Mouse (Mus musculus) kidney, adult 2 months (tissue): ENCODE measurements around the gene C530025M09Rik. TPM values are rescaled to one million over a fixed set of nuclear protein-coding genes. Genes with fewer than 3 reads are reported as not detected.

ENCODE experiments used
- DNase-seq: peaks from one replicate; pipeline ENCODE4 v3.0.0; 2021
- H3K27ac ChIP-seq: fragments of 200-500 bp; 2 replicates; pipeline ENCODE4 v1.5.1; 2012; ENCODE audit warnings: low read depth, low read length, control low read depth, inconsistent platforms; ENCODE audit not compliant: insufficient read depth
- H3K27me3 ChIP-seq: fragments of 200-500 bp; replicated peaks from 2 replicates; pipeline ENCODE4 v1.6.1; 2012; ENCODE audit warnings: mild to moderate bottlenecking, moderate library complexity, low read length, inconsistent platforms; ENCODE audit not compliant: control insufficient read depth, insufficient read depth
- H3K36me3 ChIP-seq: fragments of 200-500 bp; 2 replicates; pipeline ENCODE4 v1.6.1; 2012; ENCODE audit warnings: mild to moderate bottlenecking, moderate library complexity, low read length, inconsistent platforms; ENCODE audit not compliant: control insufficient read depth, insufficient read depth
- H3K4me1 ChIP-seq: fragments of 200-500 bp; 2 replicates; pipeline ENCODE4 v1.6.1; 2011; ENCODE audit warnings: low read length; ENCODE audit not compliant: control insufficient read depth, insufficient read depth
- H3K4me3 ChIP-seq: fragments of 200-500 bp; 2 replicates; pipeline ENCODE4 v1.5.1; 2011; ENCODE audit warnings: mild to moderate bottlenecking, low read depth, low read length, control low read depth; ENCODE audit not compliant: insufficient read depth
- CTCF ChIP-seq: fragments of 200-500 bp; conservative IDR thresholded peaks from 2 replicates; pipeline ENCODE4 v1.5.1; 2011; ENCODE audit warnings: low read depth, mild to moderate bottlenecking, control low read depth, low read length, moderate library complexity, mixed read lengths; ENCODE audit not compliant: insufficient read depth, insufficient read length
- POLR2A ChIP-seq: fragments of 200-500 bp; IDR thresholded peaks from one replicate; pipeline ENCODE4 v1.6.1; 2011; ENCODE audit warnings: low read depth, low read length, control low read depth
- WGBS: fragments of 180-500 bp; shearing (Covaris S2); methylation state at CpG from one replicate; pipeline ENCODE4 v1.1.7; 2018; 5-methylcytosine and 5-hydroxymethylcytosine counted together
- polyA plus RNA-seq: library from polyadenylated mRNA; depleted of rRNA; stranded (reverse); fragments of >200 nt; gene quantifications from 2 replicates; pipeline ENCODE4 v1.2.3, GENCODE M21; 2012; rRNA removed

C530025M09Rik gene
- polyA plus RNA-seq, result not detected in 2 replicates

DNA sequence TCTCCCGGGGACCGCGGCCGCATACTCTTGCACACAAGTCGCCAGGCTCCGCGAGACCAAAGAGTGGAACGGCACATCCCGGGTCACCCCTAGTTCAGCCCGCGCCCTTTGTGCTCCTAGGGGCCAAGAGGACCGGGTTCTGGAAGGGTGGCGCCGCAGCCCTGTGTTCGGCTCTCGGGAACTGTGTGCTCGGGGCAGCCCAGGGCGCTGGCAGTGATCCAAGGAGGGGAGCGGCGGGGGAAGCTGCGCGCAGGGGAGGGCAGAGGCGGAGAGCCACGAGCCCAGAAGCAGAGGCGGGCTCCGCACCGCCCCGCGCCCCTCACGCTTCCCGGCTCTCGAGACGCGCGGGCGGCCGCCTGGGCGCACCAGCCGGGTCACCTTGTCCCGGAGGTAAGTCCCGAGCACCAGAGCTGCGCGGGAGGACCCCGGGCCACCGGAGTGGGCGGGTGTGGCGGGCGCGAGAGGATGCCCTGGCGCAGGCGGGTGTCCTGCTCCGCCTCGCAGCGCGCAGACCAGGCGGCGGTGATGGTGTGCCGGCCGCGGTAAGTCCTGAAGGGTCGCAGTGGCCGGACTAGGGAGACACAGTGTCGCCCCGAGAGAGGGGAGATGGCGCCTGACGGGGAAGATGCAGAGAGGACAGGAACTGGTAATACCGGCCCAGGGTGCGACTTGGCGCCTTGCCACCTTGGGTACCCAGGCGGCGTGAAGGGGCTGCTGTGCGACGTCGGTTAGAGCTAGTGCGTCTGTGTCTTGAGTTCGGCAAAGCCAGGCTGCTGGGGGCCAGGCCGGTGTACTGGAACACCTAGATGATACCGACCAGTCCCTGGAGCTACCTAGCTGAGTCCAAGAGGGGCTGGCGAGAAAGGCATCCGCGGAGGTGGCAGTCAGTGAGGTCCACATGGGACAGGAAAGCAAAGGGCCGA, at the start of gene C530025M09Rik:
Gene C530025M09Rik, minus strand, starts transcription at position 678 of the 923 bp plus-strand sequence.
- DNase-seq, result no peak
- no peaks in the 10 kb centered on the region for H3K36me3 ChIP-seq
- 1% methylated on average over 75 of the region's 82 CpGs for WGBS
- H3K4me3 ChIP-seq, result no peak within 1 kb of the TSS
- H3K27ac ChIP-seq, result no peak within 1 kb of the TSS
- no peak for TF ChIP-seq CTCF
- no peak for TF ChIP-seq POLR2A
- peaks cover 2% of the 10 kb centered on the region; the same call in 1 of the 2 replicates for H3K27me3 ChIP-seq
- no peaks in the 10 kb centered on the region for H3K4me1 ChIP-seq

DNA sequence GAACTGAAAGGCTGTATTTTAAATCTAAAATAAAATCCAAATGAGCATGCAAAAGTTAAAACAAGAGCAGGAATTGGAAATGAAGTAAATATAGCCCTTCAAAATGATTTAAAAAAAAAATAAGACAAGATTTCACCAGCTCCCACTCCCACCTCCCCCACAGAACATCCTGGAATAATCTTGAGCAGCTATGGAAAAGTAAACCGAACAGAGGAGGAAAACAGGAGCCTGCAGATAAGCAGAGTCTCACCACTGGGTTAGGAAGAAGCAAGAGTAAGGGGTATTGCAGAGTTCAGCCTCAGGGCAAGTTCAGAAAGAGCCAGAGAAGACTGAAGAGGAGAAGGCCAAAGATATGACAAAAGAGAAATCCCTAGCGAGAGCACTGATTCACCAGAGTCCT, 46.9 kb upstream of the C530025M09Rik start:
- no peak for TF ChIP-seq POLR2A
- H3K36me3 ChIP-seq, result no peaks in the 10 kb centered on the region
- WGBS, result 59% methylated on average over 2 of the region's 2 CpGs
- no peaks in the 10 kb centered on the region for H3K4me1 ChIP-seq
- H3K27ac ChIP-seq, result no peak overlapping the region
- no peak overlapping the region for H3K4me3 ChIP-seq
- no peaks in the 10 kb centered on the region for H3K27me3 ChIP-seq
- DNase-seq, result no peak

DNA sequence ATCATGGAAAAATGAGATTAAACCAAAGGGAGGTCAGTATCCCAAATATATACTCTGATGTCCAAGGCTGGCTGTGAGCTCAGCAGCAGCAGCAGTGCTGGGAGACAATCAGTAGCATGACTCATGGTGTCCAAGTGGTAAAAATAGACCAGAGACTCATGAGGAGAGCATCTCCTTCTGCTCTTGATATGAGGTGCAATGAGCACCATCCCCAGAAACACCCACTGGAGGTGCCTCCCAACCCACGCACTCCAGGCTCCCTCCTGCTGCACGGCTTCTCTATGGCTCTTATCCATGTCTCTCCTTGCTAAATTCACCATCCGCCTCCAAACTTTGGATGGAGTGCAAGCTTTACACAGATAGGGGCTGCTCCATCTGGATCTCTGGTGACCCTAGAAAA, 42.3 kb upstream of the C530025M09Rik start:
- no peaks in the 10 kb centered on the region for H3K27me3 ChIP-seq
- H3K4me1 ChIP-seq, result no peaks in the 10 kb centered on the region
- no peak overlapping the region for H3K27ac ChIP-seq
- WGBS, result 90% methylated on average over 3 of the region's 3 CpGs
- no peaks in the 10 kb centered on the region for H3K36me3 ChIP-seq
- H3K4me3 ChIP-seq, result no peak overlapping the region
- no peak for TF ChIP-seq CTCF
- no peak for TF ChIP-seq POLR2A
- DNase-seq, result no peak

DNA sequence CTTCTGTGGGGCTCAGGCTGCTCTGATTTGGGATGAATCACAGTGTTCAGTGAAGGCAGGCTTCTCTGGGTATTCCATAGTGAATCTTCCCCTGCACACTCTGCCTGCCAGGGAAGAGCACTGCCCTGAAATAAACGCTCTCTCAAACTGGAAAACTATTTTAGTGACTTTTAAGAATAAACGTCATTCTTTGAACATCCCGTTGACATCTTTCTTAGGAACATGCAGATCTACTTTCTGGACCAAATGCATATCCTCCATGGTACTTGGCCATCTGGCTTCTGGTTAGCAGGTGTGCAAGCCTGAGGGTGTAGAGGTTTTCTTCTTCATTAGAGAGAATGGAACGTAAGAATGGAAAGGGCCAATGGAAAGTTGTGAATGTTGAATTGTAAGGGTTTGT, 41.5 kb upstream of the C530025M09Rik start:
- H3K4me3 ChIP-seq, result no peak overlapping the region
- no peaks in the 10 kb centered on the region for H3K4me1 ChIP-seq
- no peak for DNase-seq
- TF ChIP-seq POLR2A (no peak), CTCF (no peak)
- 76% methylated on average over 4 of the region's 4 CpGs for WGBS
- no peak overlapping the region for H3K27ac ChIP-seq
- H3K36me3 ChIP-seq, result no peaks in the 10 kb centered on the region
- no peaks in the 10 kb centered on the region for H3K27me3 ChIP-seq

DNA sequence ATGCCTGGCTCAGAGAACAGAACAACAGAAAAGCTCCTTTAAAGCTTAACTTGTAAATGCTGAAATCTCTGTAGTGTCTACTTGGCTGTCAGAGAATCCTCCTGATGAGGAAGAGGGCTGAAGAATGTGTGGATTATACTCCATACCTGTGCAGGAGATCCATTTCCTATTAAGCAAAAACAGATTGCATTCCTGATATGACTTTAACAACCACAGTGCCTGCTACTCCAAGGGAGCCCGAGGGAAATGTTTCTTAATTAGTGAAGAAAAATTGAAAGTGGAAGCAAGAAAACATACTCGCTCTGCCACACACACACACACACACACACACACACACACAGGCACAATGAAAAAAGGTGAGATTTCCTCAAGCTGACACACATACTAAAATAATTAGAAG, 39.5 kb upstream of the C530025M09Rik start:
- Histone ChIP-seq H3K27ac (no peak overlapping the region), H3K4me1 (no peaks in the 10 kb centered on the region), H3K4me3 (no peak overlapping the region), H3K27me3 (no peaks in the 10 kb centered on the region), H3K36me3 (no peaks in the 10 kb centered on the region)
- WGBS, result 66% methylated on average over 2 of the region's 2 CpGs
- TF ChIP-seq CTCF (no peak), POLR2A (no peak)
- no peak for DNase-seq

DNA sequence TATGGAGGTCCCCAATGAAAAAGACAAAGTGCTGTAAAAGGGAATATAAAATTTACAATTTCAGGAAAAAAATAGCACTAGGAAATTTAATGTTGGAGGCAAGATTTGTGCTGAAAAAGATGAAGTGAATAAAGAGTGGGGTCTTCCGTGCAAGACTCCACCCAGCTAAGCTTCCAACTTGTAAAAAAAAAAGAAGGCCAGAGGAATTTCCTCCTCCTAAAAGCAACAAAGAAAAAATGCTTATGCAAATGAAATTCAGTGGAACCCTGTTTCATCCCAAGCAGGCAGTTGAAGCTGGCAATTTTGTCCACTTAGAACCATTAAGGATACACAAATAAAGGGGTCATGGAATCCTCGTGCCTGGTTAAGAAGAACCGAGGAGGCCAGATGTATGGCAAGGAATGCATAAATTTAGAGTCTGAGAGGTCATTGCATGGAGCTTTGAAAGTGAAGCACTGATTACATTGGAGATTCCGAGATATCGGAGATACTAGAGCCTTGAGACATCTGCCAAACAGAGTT, 35.0 kb upstream of the C530025M09Rik start:
- Histone ChIP-seq H3K4me1 (no peaks in the 10 kb centered on the region), H3K27me3 (no peaks in the 10 kb centered on the region), H3K27ac (no peak overlapping the region), H3K4me3 (no peak overlapping the region), H3K36me3 (no peaks in the 10 kb centered on the region)
- WGBS, result 68% methylated on average over 5 of the region's 5 CpGs
- no peak for DNase-seq
- no peak for TF ChIP-seq POLR2A
- TF ChIP-seq CTCF, result no peak

DNA sequence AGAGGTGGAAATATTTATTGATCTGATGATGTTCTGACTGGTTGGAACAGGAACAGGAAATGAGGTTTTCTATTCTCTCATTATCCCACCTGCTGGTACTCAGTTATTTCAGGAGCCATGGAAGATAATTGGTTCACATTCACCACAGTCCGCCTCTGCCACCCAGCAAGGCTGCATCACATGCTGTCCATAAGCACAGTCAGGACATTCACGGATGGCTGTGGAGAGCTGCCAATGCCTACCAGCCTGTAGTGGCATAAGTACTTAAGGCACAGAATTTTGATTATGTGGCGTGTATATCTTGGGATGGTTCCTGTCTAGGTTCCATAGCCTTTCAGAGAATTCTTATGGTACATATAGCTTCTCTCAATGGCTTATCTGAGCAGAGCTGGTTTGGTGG, 30.0 kb upstream of the C530025M09Rik start:
- no peaks in the 10 kb centered on the region for H3K27me3 ChIP-seq
- no peaks in the 10 kb centered on the region for H3K4me1 ChIP-seq
- 89% methylated on average over 3 of the region's 3 CpGs for WGBS
- no peak for DNase-seq
- H3K36me3 ChIP-seq, result no peaks in the 10 kb centered on the region
- H3K4me3 ChIP-seq, result no peak overlapping the region
- no peak overlapping the region for H3K27ac ChIP-seq
- no peak for TF ChIP-seq POLR2A
- no peak for TF ChIP-seq CTCF
